Mouse (Mus musculus) embryonic facial prominence, embryonic 13.5 days (tissue): Measurements from ENCODE around the gene Il12rb2. TPM values are rescaled to one million over a fixed set of nuclear protein-coding genes. Genes with fewer than 3 reads are reported as not detected.

Experiments used
- ATAC-seq: fragments of 200-750 bp; cut with Nextera tagmentation; 2 replicates; pipeline ENCODE4 v1.8.0; 2017; ENCODE audit warnings: low read depth; ENCODE audit not compliant: insufficient number of reproducible peaks, insufficient read depth, low FRiP score, low TSS enrichment
- H3K27ac ChIP-seq: fragments of 300-500 bp; sonication (generic); 2 replicates; pipeline ENCODE4 v1.5.1; 2015; ENCODE audit warnings: moderate library complexity, mild to moderate bottlenecking, inconsistent platforms
- H3K27me3 ChIP-seq: fragments of 300-500 bp; sonication (generic); 2 replicates; pipeline ENCODE4 v1.6.1; 2015; ENCODE audit warnings: mild to moderate bottlenecking, inconsistent platforms
- H3K36me3 ChIP-seq: fragments of 300-500 bp; sonication (generic); 2 replicates; pipeline ENCODE4 v1.6.1; 2015; ENCODE audit warnings: mild to moderate bottlenecking, inconsistent platforms
- H3K4me1 ChIP-seq: fragments of 300-500 bp; sonication (generic); 2 replicates; pipeline ENCODE4 v1.6.1; 2015; ENCODE audit warnings: inconsistent platforms
- H3K4me2 ChIP-seq: fragments of 300-500 bp; sonication (generic); 2 replicates; pipeline ENCODE4 v1.6.1; 2015; ENCODE audit warnings: moderate library complexity, mild to moderate bottlenecking, inconsistent platforms
- H3K4me3 ChIP-seq: fragments of 300-500 bp; sonication (generic); 2 replicates; pipeline ENCODE4 v1.5.1; 2015; ENCODE audit warnings: mild to moderate bottlenecking, inconsistent platforms
- H3K9ac ChIP-seq: fragments of 300-500 bp; sonication (generic); 2 replicates; pipeline ENCODE4 v1.6.1; 2015; ENCODE audit warnings: mild to moderate bottlenecking, inconsistent platforms
- H3K9me3 ChIP-seq: fragments of 300-500 bp; sonication (generic); 2 replicates; pipeline ENCODE4 v1.6.1; 2016; ENCODE audit warnings: inconsistent platforms
- WGBS: fragments of 180-500 bp; shearing (Covaris S2); methylation state at CpG from one replicate; pipeline ENCODE4 v1.1.7; 2015; ENCODE audit warnings: mixed read lengths; 5-methylcytosine and 5-hydroxymethylcytosine counted together
- polyA plus RNA-seq: library from polyadenylated mRNA; unstranded; fragments of >200 nt; fragmentation: Nextera tagmentation; extraction: Ambion mirVana; gene quantifications from 2 replicates; pipeline ENCODE4 v1.2.1, GENCODE M21; 2015

Il12rb2 gene
- polyA plus RNA-seq, 1 experiment from 2014 or later, result 0.10 TPM

GRCm38 (mm10) chr6:67317827-67318338 is 58.1 kb downstream of the Il12rb2 start:
- Histone ChIP-seq H3K4me1 (no peaks in the 10 kb centered on the region), H3K4me2 (no peak overlapping the region), H3K9me3 (no peaks in the 10 kb centered on the region), H3K9ac (no peak overlapping the region), H3K4me3 (no peak overlapping the region), H3K36me3 (no peaks in the 10 kb centered on the region), H3K27ac (no peak overlapping the region), H3K27me3 (no peaks in the 10 kb centered on the region)
- ATAC-seq, result no peak
- WGBS, result 76% methylated on average over 8 of the region's 8 CpGs

- Histone ChIP-seq H3K27ac (no peak overlapping the region), H3K9ac (no peak overlapping the region), H3K27me3 (no peaks in the 10 kb centered on the region), H3K4me3 (no peak overlapping the region), H3K9me3 (no peaks in the 10 kb centered on the region), H3K4me1 (no peaks in the 10 kb centered on the region), H3K4me2 (no peak overlapping the region), H3K36me3 (no peaks in the 10 kb centered on the region)
- ATAC-seq, result no peak
- 67% methylated on average over 5 of the region's 5 CpGs for WGBS
Observed at GRCm38 (mm10) chr6:67317068-67317467, 58.9 kb downstream of the Il12rb2 start.

GRCm38 (mm10) chr6:67314697-67315096 is 61.3 kb downstream of the Il12rb2 start:
- no peaks in the 10 kb centered on the region for H3K36me3 ChIP-seq
- no peak for ATAC-seq
- no peak overlapping the region for H3K9ac ChIP-seq
- H3K4me1 ChIP-seq, result no peaks in the 10 kb centered on the region
- H3K27ac ChIP-seq, result no peak overlapping the region
- no peaks in the 10 kb centered on the region for H3K27me3 ChIP-seq
- H3K4me2 ChIP-seq, result no peak overlapping the region
- H3K4me3 ChIP-seq, result no peak overlapping the region
- 81% methylated on average over 1 of the region's 1 CpGs for WGBS
- no peaks in the 10 kb centered on the region for H3K9me3 ChIP-seq

GRCm38 (mm10) chr6:67309752-67310151 is 66.2 kb downstream of the Il12rb2 start:
- H3K4me2 ChIP-seq, result no peak overlapping the region
- no peaks in the 10 kb centered on the region for H3K36me3 ChIP-seq
- no peaks in the 10 kb centered on the region for H3K27me3 ChIP-seq
- ATAC-seq, result no peak
- H3K4me1 ChIP-seq, result no peaks in the 10 kb centered on the region
- H3K4me3 ChIP-seq, result no peak overlapping the region
- 66% methylated on average over 3 of the region's 3 CpGs for WGBS
- no peak overlapping the region for H3K27ac ChIP-seq
- no peaks in the 10 kb centered on the region for H3K9me3 ChIP-seq
- no peak overlapping the region for H3K9ac ChIP-seq

- no peak overlapping the region for H3K4me3 ChIP-seq
- H3K27me3 ChIP-seq, result no peaks in the 10 kb centered on the region
- no peak overlapping the region for H3K27ac ChIP-seq
- H3K4me1 ChIP-seq, result no peaks in the 10 kb centered on the region
- ATAC-seq, result no peak
- 88% methylated on average over 3 of the region's 3 CpGs for WGBS
- H3K4me2 ChIP-seq, result no peak overlapping the region
- H3K9me3 ChIP-seq, result no peaks in the 10 kb centered on the region
- no peak overlapping the region for H3K9ac ChIP-seq
- H3K36me3 ChIP-seq, result no peaks in the 10 kb centered on the region
Observed at GRCm38 (mm10) chr6:67308994-67309393, 67.0 kb downstream of the Il12rb2 start.

GRCm38 (mm10) chr6:67303210-67303609 is 72.8 kb downstream of the Il12rb2 start:
- H3K4me3 ChIP-seq, result no peak overlapping the region
- H3K36me3 ChIP-seq, result no peaks in the 10 kb centered on the region
- no peak overlapping the region for H3K9ac ChIP-seq
- no peaks in the 10 kb centered on the region; the same call in 1 of the 2 replicates for H3K4me1 ChIP-seq
- H3K27me3 ChIP-seq, result no peaks in the 10 kb centered on the region
- WGBS, result 62% methylated on average over 10 of the region's 10 CpGs
- peak overlapping the region; percentile 66; the same call in 1 of the 2 replicates for H3K27ac ChIP-seq
- no peaks in the 10 kb centered on the region for H3K9me3 ChIP-seq
- peak; percentile 74 for ATAC-seq
- no peak overlapping the region for H3K4me2 ChIP-seq

- no peaks in the 10 kb centered on the region for H3K9me3 ChIP-seq
- no peak overlapping the region for H3K4me3 ChIP-seq
- H3K4me1 ChIP-seq, result no peaks in the 10 kb centered on the region; the same call in 1 of the 2 replicates
- no peaks in the 10 kb centered on the region for H3K27me3 ChIP-seq
- H3K4me2 ChIP-seq, result no peak overlapping the region
- no peak overlapping the region for H3K9ac ChIP-seq
- H3K36me3 ChIP-seq, result no peaks in the 10 kb centered on the region
- ATAC-seq, result no peak
- no peak overlapping the region for H3K27ac ChIP-seq
- whole genome bisulfite sequencing, result 73% methylated on average over 4 of the region's 4 CpGs
Observed at GRCm38 (mm10) chr6:67302471-67302870, 73.5 kb downstream of the Il12rb2 start.

- no peak overlapping the region for H3K9ac ChIP-seq
- H3K27ac ChIP-seq, result no peak overlapping the region
- H3K4me2 ChIP-seq, result no peak overlapping the region
- no peaks in the 10 kb centered on the region; the same call in 1 of the 2 replicates for H3K4me1 ChIP-seq
- no peak overlapping the region for H3K4me3 ChIP-seq
- no peaks in the 10 kb centered on the region for H3K9me3 ChIP-seq
- H3K36me3 ChIP-seq, result no peaks in the 10 kb centered on the region
- 78% methylated on average over 3 of the region's 3 CpGs for WGBS
- no peaks in the 10 kb centered on the region for H3K27me3 ChIP-seq
- ATAC-seq, result no peak
Observed at GRCm38 (mm10) chr6:67301230-67301629, 74.8 kb downstream of the Il12rb2 start.

GRCm38 (mm10) chr6:67300710-67301163 is 75.3 kb downstream of the Il12rb2 start:
- H3K27ac ChIP-seq, result peak overlapping the region; percentile 55; the same call in 1 of the 2 replicates
- no peaks in the 10 kb centered on the region; the same call in 1 of the 2 replicates for H3K4me1 ChIP-seq
- H3K4me2 ChIP-seq, result no peak overlapping the region
- H3K9me3 ChIP-seq, result no peaks in the 10 kb centered on the region
- no peak for ATAC-seq
- no peak overlapping the region for H3K9ac ChIP-seq
- no peak overlapping the region for H3K4me3 ChIP-seq
- no peaks in the 10 kb centered on the region for H3K36me3 ChIP-seq
- no peaks in the 10 kb centered on the region for H3K27me3 ChIP-seq
- 36% methylated on average over 6 of the region's 6 CpGs for WGBS

- no peaks in the 10 kb centered on the region for H3K9me3 ChIP-seq
- no peaks in the 10 kb centered on the region for H3K36me3 ChIP-seq
- H3K4me1 ChIP-seq, result no peaks in the 10 kb centered on the region; the same call in 1 of the 2 replicates
- H3K4me3 ChIP-seq, result no peak overlapping the region
- H3K4me2 ChIP-seq, result no peak overlapping the region
- H3K27me3 ChIP-seq, result no peaks in the 10 kb centered on the region
- H3K9ac ChIP-seq, result no peak overlapping the region
- H3K27ac ChIP-seq, result peak overlapping the region; percentile 55; the same call in 1 of the 2 replicates
- ATAC-seq, result no peak
- WGBS, result 60% methylated on average over 4 of the region's 4 CpGs
Observed at GRCm38 (mm10) chr6:67300300-67300699, 75.7 kb downstream of the Il12rb2 start.

GRCm38 (mm10) chr6:67298742-67299141 is 77.2 kb downstream of the Il12rb2 start:
- no peaks in the 10 kb centered on the region for H3K9me3 ChIP-seq
- no peak overlapping the region for H3K4me2 ChIP-seq
- no peaks in the 10 kb centered on the region; the same call in 1 of the 2 replicates for H3K4me1 ChIP-seq
- no peak overlapping the region for H3K4me3 ChIP-seq
- H3K9ac ChIP-seq, result no peak overlapping the region
- WGBS, result 71% methylated on average over 5 of the region's 5 CpGs
- no peak overlapping the region for H3K27ac ChIP-seq
- no peak for ATAC-seq
- H3K36me3 ChIP-seq, result no peaks in the 10 kb centered on the region
- H3K27me3 ChIP-seq, result no peaks in the 10 kb centered on the region

- no peaks in the 10 kb centered on the region for H3K27me3 ChIP-seq
- no peaks in the 10 kb centered on the region for H3K9me3 ChIP-seq
- no peak for ATAC-seq
- H3K4me1 ChIP-seq, result no peaks in the 10 kb centered on the region; the same call in 1 of the 2 replicates
- H3K36me3 ChIP-seq, result no peaks in the 10 kb centered on the region
- H3K4me3 ChIP-seq, result no peak overlapping the region
- H3K9ac ChIP-seq, result no peak overlapping the region
- H3K4me2 ChIP-seq, result no peak overlapping the region
- 59% methylated on average over 5 of the region's 5 CpGs for WGBS
- no peak overlapping the region for H3K27ac ChIP-seq
Observed at GRCm38 (mm10) chr6:67296126-67296525, 79.9 kb downstream of the Il12rb2 start.
